15 mouse cellular contexts compared by ENCODE assay signal in genomic region chr14:117634238-117634940, GRCm38 (mm10).
"Had no signal": no experiment of that assay in that cellular context is flagged by ENCODE, and none has a peak within 500 bp of the region (broad histone marks: within the 10 kb centered on the region; RNA-seq: fewer than 3 reads in every experiment).

No protein-coding gene starts in this region.

- H3K4me2 ChIP-seq: limb, embryonic 15.5 days; liver, embryonic 12.5 days; lung, embryonic 14.5 days; midbrain, embryonic 12.5 days; neural tube, embryonic 13.5 days; stomach, embryonic 15.5 days had no signal

- H3K9ac ChIP-seq: limb, embryonic 15.5 days; liver, embryonic 12.5 days; lung, embryonic 14.5 days; midbrain, embryonic 12.5 days; neural tube, embryonic 13.5 days; stomach, embryonic 15.5 days had no signal

- DNase-seq: layer of hippocampus, adult 9-11 months; layer of hippocampus, postnatal 36 days; lung, embryonic 14.5 days; lung, postnatal 10 days; lung, postnatal 4 days; right cerebral cortex, postnatal 14 days; thymus, adult 2 months; thymus, postnatal 25 days had no signal

- ATAC-seq: inflammation-experienced regulatory T-cells, adult 6 months; intestine, postnatal 0 days; liver, embryonic 12.5 days had no signal

- H3K4me3 ChIP-seq: limb, embryonic 15.5 days; liver, embryonic 12.5 days; midbrain, embryonic 12.5 days; neural tube, embryonic 13.5 days; stomach, embryonic 15.5 days had no signal

- H3K27ac ChIP-seq: limb, embryonic 15.5 days; liver, embryonic 12.5 days; midbrain, embryonic 12.5 days; neural tube, embryonic 13.5 days; stomach, embryonic 15.5 days had no signal

- H3K27me3 ChIP-seq: limb, embryonic 15.5 days; liver, embryonic 12.5 days; midbrain, embryonic 12.5 days; neural tube, embryonic 13.5 days; stomach, embryonic 15.5 days had no signal

- H3K36me3 ChIP-seq: limb, embryonic 15.5 days; liver, embryonic 12.5 days; midbrain, embryonic 12.5 days; neural tube, embryonic 13.5 days; stomach, embryonic 15.5 days had no signal

- H3K4me1 ChIP-seq: limb, embryonic 15.5 days; liver, embryonic 12.5 days; midbrain, embryonic 12.5 days; neural tube, embryonic 13.5 days; stomach, embryonic 15.5 days had no signal

- H3K9me3 ChIP-seq: limb, embryonic 15.5 days; liver, embryonic 12.5 days; neural tube, embryonic 13.5 days; stomach, embryonic 15.5 days had no signal
